8 mouse cellular contexts compared by ENCODE assay signal in genomic region chrX:47912904-47913542, GRCm38 (mm10). TPM values are rescaled to one million over a fixed set of nuclear protein-coding genes. Genes with fewer than 3 reads are reported as not detected.
DNase-seq lines count a peak whose midpoint lies in the region; ATAC-seq and TF ChIP-seq lines count a peak whose summit lies in the region.

No protein-coding gene starts in this region.

- H3K9me3 ChIP-seq in forebrain, embryonic 16.5 days (ENCODE audit: control insufficient read depth, low read length) = no peaks in the 10 kb centered on the region
- H3K9me3 ChIP-seq in stomach, embryonic 15.5 days = no peaks in the 10 kb centered on the region

- no peak for TF ChIP-seq POLR2A in heart, adult 2 months (IDR thresholded peaks at IDR 0.05; ENCODE audit: insufficient read depth, low read depth, low read length)
- TF ChIP-seq POLR2A in bone marrow, adult 2 months (IDR thresholded peaks at IDR 0.05; ENCODE audit: borderline replicate concordance, control insufficient read depth, low read depth, low read length) = no peak

- H3K4me3 ChIP-seq in heart, adult 2 months = peak overlapping the region; percentile 67
- peak overlapping the region; percentile 85 for H3K4me3 ChIP-seq in bone marrow, adult 2 months (replicated peaks; ENCODE audit: control insufficient read depth, low read depth, low read length)
- peak overlapping the region; percentile 62 for H3K4me3 ChIP-seq in forebrain, embryonic 16.5 days (replicated peaks; ENCODE audit: low read length)
- peak overlapping the region; percentile 65 for H3K4me3 ChIP-seq in stomach, embryonic 15.5 days (replicated peaks)

- H3K79me2 ChIP-seq in heart, adult 2 months (replicated peaks; ENCODE audit: control insufficient read depth, insufficient read depth, low read length) = no peaks in the 10 kb centered on the region

- H3K27ac ChIP-seq in heart, adult 2 months = peak overlapping the region; percentile 88; the same call in 1 of the 2 replicates
- no peak overlapping the region; the same call in 1 of the 2 replicates for H3K27ac ChIP-seq in bone marrow, adult 2 months (ENCODE audit: control insufficient read depth, insufficient read depth, low read depth, low read length, poor library complexity)
- H3K27ac ChIP-seq in forebrain, embryonic 16.5 days (ENCODE audit: low read length) = no peak overlapping the region
- H3K27ac ChIP-seq in stomach, embryonic 15.5 days = no peak overlapping the region; the same call in 1 of the 2 replicates

- 17% methylated on average over 8 of the region's 8 CpGs for WGBS in heart, adult 2 months
- WGBS in bone marrow, adult 2 months = 13% methylated on average over 8 of the region's 8 CpGs
- 16% methylated on average over 8 of the region's 8 CpGs for WGBS in forebrain, embryonic 16.5 days
- WGBS in stomach, embryonic 15.5 days = 29% methylated on average over 8 of the region's 8 CpGs

- peak; percentile 6 to 24 for DNase-seq in heart, adult 2 months
- no peak for DNase-seq in heart, postnatal 25 days (ENCODE audit: low spot score)
- DNase-seq in kidney, adult 9 months = peak; percentile 15
- DNase-seq in lung, postnatal 10 days = peak; percentile 8
- no peak for DNase-seq in urinary bladder, adult 18-20 months (ENCODE audit: low spot score in 2 of 2)

- no peak for TF ChIP-seq CTCF in heart, adult 2 months (IDR thresholded peaks at IDR 0.05)
- no peak for TF ChIP-seq CTCF in bone marrow, adult 2 months (IDR thresholded peaks at IDR 0.05; ENCODE audit: control insufficient read depth, insufficient read depth, low read length)

- peak overlapping the region; percentile 49 for H3K4me2 ChIP-seq in forebrain, embryonic 16.5 days (ENCODE audit: low read length)
- H3K4me2 ChIP-seq in stomach, embryonic 15.5 days = peak overlapping the region; percentile 51

- peak; percentile 11; the same call in 1 of the 2 replicates for ATAC-seq in forebrain, embryonic 16.5 days
- ATAC-seq in stomach, embryonic 15.5 days (ENCODE audit: insufficient read depth, low FRiP score, low read depth) = no peak

- H3K36me3 ChIP-seq in heart, adult 2 months (ENCODE audit: control insufficient read depth, insufficient read depth, low read length) = peaks cover 6% of the 10 kb centered on the region
- no peaks in the 10 kb centered on the region for H3K36me3 ChIP-seq in forebrain, embryonic 16.5 days (ENCODE audit: control insufficient read depth, insufficient read depth)
- no peaks in the 10 kb centered on the region for H3K36me3 ChIP-seq in stomach, embryonic 15.5 days

- no peak for TF ChIP-seq EP300 in heart, adult 2 months (IDR thresholded peaks at IDR 0.05; ENCODE audit: insufficient read depth, low read depth, low read length)

- H3K4me1 ChIP-seq in heart, adult 2 months (ENCODE audit: control insufficient read depth, insufficient read depth, low read length) = peaks cover 1% of the 10 kb centered on the region; the same call in 1 of the 2 replicates
- no peaks in the 10 kb centered on the region; the same call in 1 of the 2 replicates for H3K4me1 ChIP-seq in bone marrow, adult 2 months (ENCODE audit: control insufficient read depth, insufficient read depth, low read length)
- no peaks in the 10 kb centered on the region for H3K4me1 ChIP-seq in forebrain, embryonic 16.5 days (replicated peaks; ENCODE audit: control insufficient read depth, insufficient read depth, low read length)
- H3K4me1 ChIP-seq in stomach, embryonic 15.5 days = no peaks in the 10 kb centered on the region

- H3K9ac ChIP-seq in heart, adult 2 months (ENCODE audit: low read depth, low read length) = peak overlapping the region; percentile 25; the same call in 1 of the 2 replicates
- H3K9ac ChIP-seq in forebrain, embryonic 16.5 days (replicated peaks; ENCODE audit: low read depth, low read length) = peak overlapping the region; percentile 73
- no peak overlapping the region for H3K9ac ChIP-seq in stomach, embryonic 15.5 days

- intact Hi-C loops in heart, adult 2 months (cut with DNase I) = no loop called here
- intact Hi-C loops in heart, postnatal 25 days (cut with DNase I) = no loop called here

- no peaks in the 10 kb centered on the region for H3K27me3 ChIP-seq in heart, adult 2 months (ENCODE audit: control insufficient read depth, insufficient read depth, low read length)
- no peaks in the 10 kb centered on the region for H3K27me3 ChIP-seq in forebrain, embryonic 16.5 days (replicated peaks; ENCODE audit: control insufficient read depth, insufficient read depth, low read length)
- no peaks in the 10 kb centered on the region for H3K27me3 ChIP-seq in stomach, embryonic 15.5 days (replicated peaks)

RNA-seq across cellular contexts. Expression of gene Ocrl, which starts 0.8 kb away (rescaled TPM):
- total RNA-seq in heart, adult 2 months (2021) = 10 to 100 TPM in 1 of 2 experiments, 1 to 10 TPM in 1; 9.8 to 11.7 TPM
- 8.4 and 14.9 TPM in 2 replicates for polyA plus RNA-seq in heart, adult 2 months (2012; rRNA removed)
- total RNA-seq in heart, postnatal 25 days (2021) = 10 to 100 TPM; 12.0 to 13.5 TPM
- polyA plus RNA-seq in bone marrow, adult 2 months (2011; ENCODE audit: insufficient read depth, insufficient read length, low replicate concordance, missing spikeins) = 5.5 and 6.8 TPM in 2 replicates
- polyA plus RNA-seq in forebrain, embryonic 16.5 days (2015; fragmentation: Nextera tagmentation; extraction: Ambion mirVana) = 22.5 and 28.9 TPM in 2 replicates
- 19.4 and 21.9 TPM in 2 replicates for polyA plus RNA-seq in stomach, embryonic 15.5 days (2015; fragmentation: Nextera tagmentation; extraction: Ambion mirVana)

RNA-seq across cellular contexts. Expression of gene Smarca1, which starts 20.2 kb away (rescaled TPM):
- total RNA-seq in heart, adult 2 months (2021) = 1 to 10 TPM; 1.5 TPM
- 0.12 and 0.38 TPM in 2 replicates for polyA plus RNA-seq in heart, adult 2 months (2012; rRNA removed)
- 1 to 10 TPM in 1 of 2 experiments, under 1 TPM in 1; 0.89 to 1.3 TPM for total RNA-seq in heart, postnatal 25 days (2021)
- polyA plus RNA-seq in bone marrow, adult 2 months (2011; ENCODE audit: insufficient read depth, insufficient read length, low replicate concordance, missing spikeins) = 0.59 and 2.0 TPM in 2 replicates
- 31.1 and 35.8 TPM in 2 replicates for polyA plus RNA-seq in forebrain, embryonic 16.5 days (2015; fragmentation: Nextera tagmentation; extraction: Ambion mirVana)
- 24.9 and 30.9 TPM in 2 replicates for polyA plus RNA-seq in stomach, embryonic 15.5 days (2015; fragmentation: Nextera tagmentation; extraction: Ambion mirVana)

Comparison
In these comparisons a context has a peak if more than half of its experiments do, and no peak if none do; other contexts are left out.
1. DNase-seq: peak in heart, adult 2 months (2 of 2), kidney, adult 9 months (single experiment) and lung, postnatal 10 days (single experiment); none in heart, postnatal 25 days (single experiment) and urinary bladder, adult 18-20 months (0 of 2).
2. Peak in every context shown above with its lines, with median percentiles within 50 percentile points of each other: H3K4me3 ChIP-seq.